Mouse (Mus musculus): ENCODE data around the gene Zfp42.

DNA sequence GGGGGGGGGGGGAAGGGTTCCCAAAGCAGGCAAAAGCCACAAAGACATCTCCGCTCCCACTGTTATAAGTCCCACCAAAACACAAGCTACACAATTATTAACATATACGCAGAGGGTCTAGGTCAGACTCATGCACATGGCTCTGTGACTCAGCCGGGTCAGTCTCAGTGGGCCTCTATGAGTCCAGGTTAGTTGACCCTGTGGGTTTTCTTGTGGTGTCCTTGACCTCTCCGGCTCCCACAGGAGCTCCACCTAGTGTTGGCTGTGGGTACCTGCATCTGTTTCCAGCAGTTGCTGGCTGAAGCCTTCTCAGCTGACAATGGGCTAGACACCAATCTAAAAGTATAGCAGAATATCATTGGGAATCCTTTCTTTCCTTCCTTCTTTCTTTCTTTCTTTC, 26.7 kb upstream of the Zfp42 start:
- peak; percentile 51 for TF ChIP-seq CTCF (IDR thresholded peaks at IDR 0.05)
- no peak for TF ChIP-seq EP300 (IDR thresholded peaks at IDR 0.05; ENCODE audit: insufficient read depth, low read depth, low read length)
